Mouse (Mus musculus): Measurements from ENCODE around the gene Slc38a5. TPM values are rescaled to one million over a fixed set of nuclear protein-coding genes. Genes with fewer than 3 reads are reported as not detected.
"Not testable (repeated sequence)": the region's sequence is repeated elsewhere in the genome, so short reads cannot be mapped to it uniquely, and the experiment has no call there.

The Slc38a5 gene
- total RNA-seq, 2 experiments from 2014 or later: 0.49 to 0.81 TPM

GRCm38 (mm10) chrX:8274056-8274455, 3.1 kb downstream of the Slc38a5 start:
- intact Hi-C loops (cut with DNase I): no loop called here
- DNase-seq (ENCODE audit: low spot score): no peak

GRCm38 (mm10) chrX:8288621-8289020, 17.7 kb downstream of the Slc38a5 start:
- intact Hi-C loops (cut with DNase I): no loop called here
- no peak for DNase-seq (ENCODE audit: low spot score)

- intact Hi-C loops (cut with DNase I): no loop called here
Measured at GRCm38 (mm10) chrX:8309302-8309701, 38.4 kb downstream of the Slc38a5 start.

DNA sequence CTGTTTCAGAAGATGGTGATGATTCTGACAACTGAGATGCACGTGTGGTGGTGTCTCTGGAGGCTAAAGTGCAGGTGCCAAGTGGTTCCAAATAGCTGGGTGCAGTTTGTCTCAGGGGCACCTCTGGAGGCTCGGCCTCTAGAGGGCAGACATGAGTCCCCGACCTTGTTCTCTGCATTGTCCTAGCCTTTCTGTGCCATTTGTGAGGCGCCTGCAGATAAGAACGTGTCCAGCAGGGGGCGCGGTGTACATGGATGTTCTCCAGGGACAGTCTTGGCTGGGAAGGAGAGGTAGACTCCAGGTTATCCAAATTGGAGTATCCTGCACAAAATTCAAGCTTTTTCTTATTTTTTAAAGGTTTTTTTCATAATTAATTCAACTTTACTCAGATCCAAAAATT, 44.0 kb downstream of the Slc38a5 start:
- intact Hi-C loops (cut with DNase I); DNase-seq (ENCODE audit: low spot score): not testable (repeated sequence)

More at GRCm38 (mm10) chrX:8309302-8309701, 38.4 kb downstream of the Slc38a5 start:
- DNase-seq (ENCODE audit: low spot score): no peak

DNA sequence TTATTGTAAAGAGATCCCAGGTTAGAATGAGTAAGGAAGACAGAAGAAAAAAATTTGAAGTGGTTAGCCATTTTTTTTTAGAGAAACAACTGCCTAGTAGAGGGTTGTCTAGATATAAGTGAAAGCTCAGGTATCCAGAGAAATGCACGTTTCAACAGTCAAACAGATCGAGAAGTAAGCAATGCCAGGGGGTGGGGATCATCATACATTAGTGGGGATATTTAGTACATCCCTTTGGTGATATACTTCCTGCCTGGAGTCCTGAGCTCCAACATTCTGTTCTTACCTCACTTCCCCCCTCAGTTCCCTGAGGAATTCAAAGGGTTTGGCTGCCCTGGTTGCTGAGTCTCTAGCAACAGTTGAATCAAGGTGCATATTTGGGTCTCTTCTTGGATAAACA, 56.2 kb downstream of the Slc38a5 start, which contains the start of gene Ssxb10:
Gene Ssxb10 (plus strand): TSS at position 301 of the 400 bp plus-strand sequence.
- no peak for DNase-seq (ENCODE audit: low spot score)
- intact Hi-C loops (cut with DNase I): no loop called here

Other genes starting within 250 kb of the Slc38a5 start
- gene Suv39h1, start 196.4 kb upstream of the Slc38a5 start, total RNA-seq (2021): 1 to 10 TPM; 4.1 to 5.0 TPM
- 1 to 10 TPM; 1.8 to 2.3 TPM for gene Was, start 180.6 kb upstream of the Slc38a5 start, total RNA-seq (2021)
- 10 to 100 TPM; 43.6 to 46.6 TPM for gene Wdr13, start 138.2 kb upstream of the Slc38a5 start, total RNA-seq (2021)
- 10 to 100 TPM; 58.8 to 85.0 TPM for gene Rbm3, start 125.3 kb upstream of the Slc38a5 start, total RNA-seq (2021)
- gene Tbc1d25, start 95.0 kb upstream of the Slc38a5 start, total RNA-seq (2021): 1 to 10 TPM; 4.2 to 4.3 TPM
- 10 to 100 TPM; 19.6 to 22.6 TPM for gene Ebp, start 77.6 kb upstream of the Slc38a5 start, total RNA-seq (2021)
- gene Porcn, start 64.6 kb upstream of the Slc38a5 start, total RNA-seq (2021): 1 to 10 TPM; 1.9 to 2.6 TPM
- gene Ftsj1, start 18.7 kb upstream of the Slc38a5 start, total RNA-seq (2021): 10 to 100 TPM; 10.3 to 10.7 TPM
- gene Ssxb10, start 56.3 kb downstream of the Slc38a5 start, total RNA-seq (2021): not detected
- gene Ssxb9, start 95.8 kb downstream of the Slc38a5 start, total RNA-seq (2021): not detected
- gene Ssxb1, start 142.2 kb downstream of the Slc38a5 start, total RNA-seq (2021): not detected
- not detected for gene Ssxb2, start 190.6 kb downstream of the Slc38a5 start, total RNA-seq (2021)

Measured in heart, postnatal 25 days (tissue).